Mouse (Mus musculus) cerebellum, adult 2 months (tissue): ENCODE results near the gene Dand5.

ENCODE experiments used
- CTCF ChIP-seq: fragments of 200-500 bp; IDR thresholded peaks from 2 replicates; pipeline ENCODE4 v1.5.1; 2011; ENCODE audit warnings: low read depth, mild to moderate bottlenecking, control low read depth, low read length, moderate library complexity, borderline replicate concordance; ENCODE audit not compliant: insufficient read depth
- POLR2A ChIP-seq: fragments of 200-500 bp; IDR thresholded peaks from 2 replicates; pipeline ENCODE4 v1.6.1; 2011; ENCODE audit warnings: low read length, control low read depth, borderline replicate concordance; ENCODE audit not compliant: insufficient read depth

GRCm38 (mm10) chr8:84839875-84840247 is 17.2 kb upstream of the Dand5 start:
- TF ChIP-seq POLR2A (no peak), CTCF (no peak)
